Mouse (Mus musculus) C2C12 (cell line): ENCODE data around the gene Paqr7.

ENCODE experiments used
- CTCF ChIP-seq: IDR thresholded peaks from one replicate; pipeline ENCODE4 v1.5.1; 2011; ENCODE audit not compliant: control insufficient read depth, insufficient read depth, insufficient read length
- MAX ChIP-seq: IDR thresholded peaks from one replicate; pipeline ENCODE4 v1.6.1; 2011; ENCODE audit warnings: mild to moderate bottlenecking, control low read depth
- MYOD1 ChIP-seq: IDR thresholded peaks from one replicate; pipeline ENCODE4 v1.6.1; 2011; ENCODE audit warnings: low read depth; ENCODE audit not compliant: control insufficient read depth, insufficient read length
- MYOG ChIP-seq: IDR thresholded peaks from one replicate; pipeline ENCODE4 v1.6.1; 2011; ENCODE audit not compliant: control insufficient read depth, insufficient read length; ENCODE audit errors: extremely low read depth
- USF1 ChIP-seq: IDR thresholded peaks from one replicate; pipeline ENCODE4 v1.6.1; 2011; ENCODE audit warnings: low read depth, mild to moderate bottlenecking, control low read depth, moderate library complexity

GRCm38 (mm10) chr4:134491716-134492115, 4.8 kb upstream of the Paqr7 start:
- no peak for TF ChIP-seq CTCF
- TF ChIP-seq MAX: no peak
- TF ChIP-seq USF1: no peak
- no peak for TF ChIP-seq MYOD1
- no peak for TF ChIP-seq MYOG
